ENCODE assay signal across 10 mouse cellular contexts in genomic region chr8:105624401-105624800, GRCm38 (mm10). TPM values are rescaled to one million over a fixed set of nuclear protein-coding genes. Genes with fewer than 3 reads are reported as not detected.
DNase-seq lines count a peak whose midpoint lies in the region; ATAC-seq lines count a peak whose summit lies in the region.
"Had no signal": no experiment of that assay in that cellular context is flagged by ENCODE, and none has a peak within 500 bp of the region (broad histone marks: within the 10 kb centered on the region; RNA-seq: fewer than 3 reads in every experiment).

No protein-coding gene starts in this region.

- H3K4me2 ChIP-seq in heart, embryonic 11.5 days, result no peak overlapping the region
- H3K4me2 ChIP-seq in neural tube, embryonic 12.5 days (replicated peaks), result peak overlapping the region; percentile 16; the same call in 1 of the 2 replicates
- peak overlapping the region; percentile 23 for H3K4me2 ChIP-seq in limb, embryonic 13.5 days (replicated peaks)

- peaks cover 13% of the 10 kb centered on the region for H3K4me1 ChIP-seq in heart, embryonic 11.5 days (ENCODE audit: control insufficient read depth, insufficient read depth, low read length)
- H3K4me1 ChIP-seq in neural tube, embryonic 12.5 days, result peaks cover 39% of the 10 kb centered on the region
- H3K4me1 ChIP-seq in limb, embryonic 13.5 days, result peaks cover 40% of the 10 kb centered on the region

- DNase-seq in heart, adult 11 months, result peak; percentile 84
- DNase-seq in neural tube, embryonic 10.5 days (ENCODE audit: extremely low spot score, low spot score), result no peak
- peak; percentile 71 to 75 for DNase-seq in thymus, postnatal 36 days
- DNase-seq in natural killer cell, adult 2 months (ENCODE audit: low spot score in 2 of 2), result no peak

- no peaks in the 10 kb centered on the region for H3K27me3 ChIP-seq in heart, embryonic 11.5 days (ENCODE audit: control insufficient read depth, insufficient read depth, low read length)
- H3K27me3 ChIP-seq in neural tube, embryonic 12.5 days (replicated peaks), result no peaks in the 10 kb centered on the region
- H3K27me3 ChIP-seq in limb, embryonic 13.5 days, result no peaks in the 10 kb centered on the region

- H3K9me3 ChIP-seq in heart, embryonic 11.5 days (replicated peaks; ENCODE audit: control insufficient read depth, low read length), result no peaks in the 10 kb centered on the region
- no peaks in the 10 kb centered on the region for H3K9me3 ChIP-seq in neural tube, embryonic 12.5 days
- no peaks in the 10 kb centered on the region for H3K9me3 ChIP-seq in limb, embryonic 13.5 days

- 0 out of 2 replicates have a peak, but pooled peaks cover 6% of the 10 kb centered on the region for H3K36me3 ChIP-seq in heart, embryonic 11.5 days (ENCODE audit: control insufficient read depth, insufficient read depth, low read length)
- H3K36me3 ChIP-seq in neural tube, embryonic 12.5 days, result peaks cover 33% of the 10 kb centered on the region
- H3K36me3 ChIP-seq in limb, embryonic 13.5 days, result peaks cover 29% of the 10 kb centered on the region

- no peak for ATAC-seq in heart, embryonic 11.5 days (replicated peaks; ENCODE audit: insufficient number of reproducible peaks, low FRiP score, low TSS enrichment)
- ATAC-seq in neural tube, embryonic 12.5 days (ENCODE audit: low FRiP score, low read depth), result no peak
- ATAC-seq in limb, embryonic 13.5 days (ENCODE audit: low FRiP score, low read depth), result no peak
- no peak for ATAC-seq in CD4-positive, CD25-positive, alpha-beta regulatory T cell, adult 4 months
- ATAC-seq: hindbrain, postnatal 0 days had no signal

- H3K4me3 ChIP-seq in heart, embryonic 11.5 days (ENCODE audit: low read depth, low read length), result no peak overlapping the region
- H3K4me3 ChIP-seq in neural tube, embryonic 12.5 days, result no peak overlapping the region
- H3K4me3 ChIP-seq in limb, embryonic 13.5 days, result no peak overlapping the region

- no peak overlapping the region for H3K27ac ChIP-seq in heart, embryonic 11.5 days (ENCODE audit: low read depth, low read length)
- peak overlapping the region; percentile 23; the same call in 1 of the 2 replicates for H3K27ac ChIP-seq in neural tube, embryonic 12.5 days
- H3K27ac ChIP-seq in limb, embryonic 13.5 days, result peak overlapping the region; percentile 79
- H3K27ac ChIP-seq: hindbrain, postnatal 0 days; macrophage had no signal

- WGBS in heart, embryonic 11.5 days (ENCODE audit: insufficient replicate concordance), result 64% methylated on average over 3 of the region's 3 CpGs
- 20% methylated on average over 3 of the region's 3 CpGs for WGBS in neural tube, embryonic 12.5 days
- 39% methylated on average over 3 of the region's 3 CpGs for WGBS in limb, embryonic 13.5 days

- H3K9ac ChIP-seq in heart, embryonic 11.5 days (ENCODE audit: low read depth, low read length), result no peak overlapping the region
- no peak overlapping the region for H3K9ac ChIP-seq in neural tube, embryonic 12.5 days
- H3K9ac ChIP-seq in limb, embryonic 13.5 days, result peak overlapping the region; percentile 43; the same call in 1 of the 2 replicates

RNA-seq across cellular contexts. Expression of gene Ctcf, which starts 12.0 kb away (rescaled TPM):
- polyA plus RNA-seq in heart, embryonic 11.5 days (2014; fragmentation: Nextera tagmentation; extraction: Ambion mirVana), result 53.9 and 66.3 TPM in 2 replicates
- polyA plus RNA-seq in neural tube, embryonic 12.5 days (2016; fragmentation: Nextera tagmentation; extraction: Ambion mirVana), result 120 and 127 TPM in 2 replicates
- 140 and 142 TPM in 2 replicates for polyA plus RNA-seq in limb, embryonic 13.5 days (2015; fragmentation: Nextera tagmentation; extraction: Ambion mirVana)
- polyA plus RNA-seq in CD4-positive, CD25-positive, alpha-beta regulatory T cell, adult 4 months (2017; shearing (Covaris generic)), result 10 to 100 TPM; 53.5 to 69.1 TPM

RNA-seq across cellular contexts. Expression of gene Agrp, which starts 12.8 kb away (rescaled TPM):
- polyA plus RNA-seq in heart, embryonic 11.5 days (2014; fragmentation: Nextera tagmentation; extraction: Ambion mirVana), result 0.50 and 0.84 TPM in 2 replicates
- 1.5 and 2.0 TPM in 2 replicates for polyA plus RNA-seq in neural tube, embryonic 12.5 days (2016; fragmentation: Nextera tagmentation; extraction: Ambion mirVana)
- polyA plus RNA-seq in limb, embryonic 13.5 days (2015; fragmentation: Nextera tagmentation; extraction: Ambion mirVana), result 1.9 and 2.0 TPM in 2 replicates
- 1 to 10 TPM in 1 of 2 experiments, under 1 TPM in 1; 0.99 to 2.3 TPM for polyA plus RNA-seq in CD4-positive, CD25-positive, alpha-beta regulatory T cell, adult 4 months (2017; shearing (Covaris generic))
- polyA plus RNA-seq: macrophage had no signal

RNA-seq across cellular contexts. Expression of gene Ripor1, which starts 19.3 kb away (rescaled TPM):
- polyA plus RNA-seq in heart, embryonic 11.5 days (2014; fragmentation: Nextera tagmentation; extraction: Ambion mirVana), result 23.6 and 27.9 TPM in 2 replicates
- 21.3 and 22.1 TPM in 2 replicates for polyA plus RNA-seq in neural tube, embryonic 12.5 days (2016; fragmentation: Nextera tagmentation; extraction: Ambion mirVana)
- 20.1 and 20.2 TPM in 2 replicates for polyA plus RNA-seq in limb, embryonic 13.5 days (2015; fragmentation: Nextera tagmentation; extraction: Ambion mirVana)
- 10 to 100 TPM in 1 of 2 experiments, 1 to 10 TPM in 1; 7.8 to 12.6 TPM for polyA plus RNA-seq in CD4-positive, CD25-positive, alpha-beta regulatory T cell, adult 4 months (2017; shearing (Covaris generic))

RNA-seq across cellular contexts. Expression of gene Atp6v0d1, which starts 58.6 kb away (rescaled TPM):
- polyA plus RNA-seq in heart, embryonic 11.5 days (2014; fragmentation: Nextera tagmentation; extraction: Ambion mirVana), result 80.7 and 86.3 TPM in 2 replicates
- 142 and 143 TPM in 2 replicates for polyA plus RNA-seq in neural tube, embryonic 12.5 days (2016; fragmentation: Nextera tagmentation; extraction: Ambion mirVana)
- polyA plus RNA-seq in limb, embryonic 13.5 days (2015; fragmentation: Nextera tagmentation; extraction: Ambion mirVana), result 82.5 and 83.5 TPM in 2 replicates
- 10 to 100 TPM; 33.7 to 36.8 TPM for polyA plus RNA-seq in CD4-positive, CD25-positive, alpha-beta regulatory T cell, adult 4 months (2017; shearing (Covaris generic))

Comparison
In these comparisons a context has a peak if more than half of its experiments do, and no peak if none do; other contexts are left out.
1. DNase-seq: peak in heart, adult 11 months (single experiment) and thymus, postnatal 36 days (2 of 2); none in neural tube, embryonic 10.5 days (single experiment) and natural killer cell, adult 2 months (0 of 2).